Mouse (Mus musculus) urinary bladder, postnatal 0 days (tissue): Measurements from ENCODE around the gene 1700123O20Rik. TPM values are rescaled to one million over a fixed set of nuclear protein-coding genes. Genes with fewer than 3 reads are reported as not detected.

ENCODE experiments used
- microRNA-seq: library from miRNA; unstranded; fragments of <30 nt; microRNA quantifications from one replicate; pipeline ENCODE4, GENCODE M21; 2016
- polyA plus RNA-seq: library from polyadenylated mRNA; unstranded; fragments of >200 nt; fragmentation: Nextera tagmentation; extraction: Ambion mirVana; gene quantifications from 2 replicates; pipeline ENCODE4 v1.2.1, GENCODE M21; 2015

The 1700123O20Rik gene
- polyA plus RNA-seq, result 57.6 and 58.6 TPM in 2 replicates

GRCm38 (mm10) chr14:54686063-54686521, at the start of gene 1700123O20Rik:
Gene 1700123O20Rik (plus strand): TSS chr14:54686216.

GRCm38 (mm10) chr14:54640946-54641304, 45.1 kb upstream of the 1700123O20Rik start, which contains the start of gene Gm17606:
Gene Gm17606 (plus strand): TSS chr14:54640952.

GRCm38 (mm10) chr14:54641305-54641969, 44.6 kb upstream of the 1700123O20Rik start, which contains the start of gene Cdh24:
Gene Cdh24 (minus strand): TSS chr14:54641364.

GRCm38 (mm10) chr14:54686522-54687143, 617 bp downstream of the 1700123O20Rik start, which contains the start of gene Acin1:
Gene Acin1 (minus strand): TSS chr14:54686931.

GRCm38 (mm10) chr14:54698733-54699132, 12.7 kb downstream of the 1700123O20Rik start, which contains the start of gene Gm29776:
Gene Gm29776 (minus strand): TSS chr14:54698833.

GRCm38 (mm10) chr14:54712074-54712473, 26.1 kb downstream of the 1700123O20Rik start, which contains the start of gene Cebpe:
Gene Cebpe (minus strand): TSS chr14:54712174.

Small RNAs within 50 kb of the gene (microRNA-seq; reads per million reads assigned to microRNA genes)
- gene Mir6948, result not detected

Other genes with a start within 250 kb of the 1700123O20Rik start
- gene Lrp10, start 222.1 kb upstream of the 1700123O20Rik start, polyA plus RNA-seq, result 56.2 and 58.1 TPM in 2 replicates
- 0.18 TPM in 1 of 2 replicates, not detected in the other for gene Rem2, start 210.1 kb upstream of the 1700123O20Rik start, polyA plus RNA-seq
- gene Prmt5, start 168.7 kb upstream of the 1700123O20Rik start, polyA plus RNA-seq, result 37.8 and 39.1 TPM in 2 replicates
- gene Haus4, start 131.6 kb upstream of the 1700123O20Rik start, polyA plus RNA-seq, result 24.3 and 25.7 TPM in 2 replicates
- gene Ajuba, start 108.7 kb upstream of the 1700123O20Rik start, polyA plus RNA-seq, result 42.4 and 43.2 TPM in 2 replicates
- gene 4931414P19Rik, start 80.2 kb upstream of the 1700123O20Rik start, polyA plus RNA-seq, result 2.8 and 3.5 TPM in 2 replicates
- 266 and 296 TPM in 2 replicates for gene Psmb5, start 68.2 kb upstream of the 1700123O20Rik start, polyA plus RNA-seq
- gene Psmb11, start 64.8 kb upstream of the 1700123O20Rik start, polyA plus RNA-seq, result not detected in 2 replicates
- not detected in 2 replicates for gene Gm17606, start 45.3 kb upstream of the 1700123O20Rik start, polyA plus RNA-seq
- gene Cdh24, start 44.9 kb upstream of the 1700123O20Rik start, polyA plus RNA-seq, result 0.59 and 0.66 TPM in 2 replicates
- gene Acin1, start 715 bp downstream of the 1700123O20Rik start, polyA plus RNA-seq, result 50.8 and 54.6 TPM in 2 replicates
- gene Gm29776, start 12.6 kb downstream of the 1700123O20Rik start, polyA plus RNA-seq, result 0.13 TPM in 1 of 2 replicates, not detected in the other
- gene Cebpe, start 26.0 kb downstream of the 1700123O20Rik start, polyA plus RNA-seq, result 0.10 TPM in 1 of 2 replicates, not detected in the other
- 12.7 and 14.8 TPM in 2 replicates for gene Slc7a8, start 95.7 kb downstream of the 1700123O20Rik start, polyA plus RNA-seq
- not detected in 2 replicates for gene Rnf212b, start 127.9 kb downstream of the 1700123O20Rik start, polyA plus RNA-seq
- gene Homez, start 184.7 kb downstream of the 1700123O20Rik start, polyA plus RNA-seq, result 4.1 and 5.4 TPM in 2 replicates
- 0.62 and 1.3 TPM in 2 replicates for gene Ppp1r3e, start 191.3 kb downstream of the 1700123O20Rik start, polyA plus RNA-seq
- 4.2 and 4.4 TPM in 2 replicates for gene Bcl2l2, start 197.2 kb downstream of the 1700123O20Rik start, polyA plus RNA-seq
- 0.26 and 0.69 TPM in 2 replicates for gene Gm20521, start 197.2 kb downstream of the 1700123O20Rik start, polyA plus RNA-seq
- 46.7 and 52.4 TPM in 2 replicates for gene Pabpn1, start 206.3 kb downstream of the 1700123O20Rik start, polyA plus RNA-seq
- gene Slc22a17, start 226.9 kb downstream of the 1700123O20Rik start, polyA plus RNA-seq, result 14.4 and 15.9 TPM in 2 replicates
- gene Efs, start 239.9 kb downstream of the 1700123O20Rik start, polyA plus RNA-seq, result 12.7 and 14.5 TPM in 2 replicates
- not detected in 2 replicates for gene Il25, start 246.5 kb downstream of the 1700123O20Rik start, polyA plus RNA-seq